Mouse (Mus musculus): ENCODE data around the gene Blvra. TPM values are rescaled to one million over a fixed set of nuclear protein-coding genes. Genes with fewer than 3 reads are reported as not detected.
A peak's percentile ranks its signal among the peaks of the same experiment; 100 is the strongest.

Gene Blvra
- polyA plus RNA-seq (2014; fragmentation: Nextera tagmentation; extraction: Ambion mirVana) = 39.9 and 45.5 TPM in 2 replicates

GRCm38 (mm10) chr2:127070435-127070841 lies at the start of gene Blvra:
Blvra (plus strand) TSS chr2:127070665.
- Histone ChIP-seq H3K9me3 (ENCODE audit: control insufficient read depth, low read length) (no peaks in the 10 kb centered on the region), H3K27me3 (ENCODE audit: control insufficient read depth, insufficient read depth, low read length) (no peaks in the 10 kb centered on the region), H3K4me2 (ENCODE audit: low read length) (peak within 1 kb of the TSS; percentile 75), H3K36me3 (ENCODE audit: control insufficient read depth, insufficient read depth, low read length) (peaks cover 16% of the 10 kb centered on the region), H3K9ac (ENCODE audit: low read length) (peak within 1 kb of the TSS; percentile 79), H3K27ac (replicated peaks in 1 of 2; ENCODE audit: control insufficient read depth in 1 of 2, insufficient read depth in 1 of 2, low read depth in 2 of 2, low read length in 2 of 2) (peak within 1 kb of the TSS; percentile 35 to 65), H3K4me3 (ENCODE audit: control insufficient read depth in 1 of 2, insufficient read depth in 1 of 2, low read depth in 1 of 2, low read length in 2 of 2) (peak within 1 kb of the TSS; percentile 61 to 62), H3K4me1 (ENCODE audit: control insufficient read depth in 2 of 2, insufficient read depth in 2 of 2, low read length in 2 of 2) (peaks cover 0 to 4% of the 10 kb centered on the region in 2 experiments; a peak in 1 of 4 replicates)
- under 1% methylated on average over 32 of the region's 32 CpGs for WGBS
- ATAC-seq (ENCODE audit: insufficient number of reproducible peaks, insufficient read depth, low FRiP score, low read depth) = peak; percentile 98

- Histone ChIP-seq H3K4me2 (ENCODE audit: low read length) (no peak overlapping the region), H3K9me3 (ENCODE audit: control insufficient read depth, low read length) (no peaks in the 10 kb centered on the region), H3K27ac (replicated peaks in 1 of 2; ENCODE audit: control insufficient read depth in 1 of 2, insufficient read depth in 1 of 2, low read depth in 2 of 2, low read length in 2 of 2) (no peak overlapping the region), H3K4me3 (ENCODE audit: control insufficient read depth in 1 of 2, insufficient read depth in 1 of 2, low read depth in 1 of 2, low read length in 2 of 2) (no peak overlapping the region), H3K27me3 (ENCODE audit: control insufficient read depth, insufficient read depth, low read length) (no peaks in the 10 kb centered on the region), H3K9ac (ENCODE audit: low read length) (no peak overlapping the region), H3K4me1 (ENCODE audit: control insufficient read depth in 2 of 2, insufficient read depth in 2 of 2, low read length in 2 of 2) (no peaks in the 10 kb centered on the region), H3K36me3 (ENCODE audit: control insufficient read depth, insufficient read depth, low read length) (peaks cover 57% of the 10 kb centered on the region)
- no peak for ATAC-seq (ENCODE audit: insufficient number of reproducible peaks, insufficient read depth, low FRiP score, low read depth)
- 93% methylated on average over 9 of the region's 9 CpGs for WGBS
Measured at GRCm38 (mm10) chr2:127035006-127035605, 35.4 kb upstream of the Blvra start.

GRCm38 (mm10) chr2:127037299-127037698 lies 33.2 kb upstream of the Blvra start:
- 79% methylated on average over 4 of the region's 4 CpGs for WGBS
- ATAC-seq (ENCODE audit: insufficient number of reproducible peaks, insufficient read depth, low FRiP score, low read depth) = no peak
- no peak overlapping the region for H3K9ac ChIP-seq (ENCODE audit: low read length)
- no peaks in the 10 kb centered on the region for H3K27me3 ChIP-seq (ENCODE audit: control insufficient read depth, insufficient read depth, low read length)
- no peak overlapping the region for H3K4me2 ChIP-seq (ENCODE audit: low read length)
- H3K9me3 ChIP-seq (ENCODE audit: control insufficient read depth, low read length) = no peaks in the 10 kb centered on the region
- no peak overlapping the region for H3K27ac ChIP-seq (replicated peaks in 1 of 2; ENCODE audit: control insufficient read depth in 1 of 2, insufficient read depth in 1 of 2, low read depth in 2 of 2, low read length in 2 of 2)
- peaks cover 53% of the 10 kb centered on the region for H3K36me3 ChIP-seq (ENCODE audit: control insufficient read depth, insufficient read depth, low read length)
- H3K4me3 ChIP-seq (ENCODE audit: control insufficient read depth in 1 of 2, insufficient read depth in 1 of 2, low read depth in 1 of 2, low read length in 2 of 2) = no peak overlapping the region
- no peaks in the 10 kb centered on the region for H3K4me1 ChIP-seq (ENCODE audit: control insufficient read depth in 2 of 2, insufficient read depth in 2 of 2, low read length in 2 of 2)

DNA sequence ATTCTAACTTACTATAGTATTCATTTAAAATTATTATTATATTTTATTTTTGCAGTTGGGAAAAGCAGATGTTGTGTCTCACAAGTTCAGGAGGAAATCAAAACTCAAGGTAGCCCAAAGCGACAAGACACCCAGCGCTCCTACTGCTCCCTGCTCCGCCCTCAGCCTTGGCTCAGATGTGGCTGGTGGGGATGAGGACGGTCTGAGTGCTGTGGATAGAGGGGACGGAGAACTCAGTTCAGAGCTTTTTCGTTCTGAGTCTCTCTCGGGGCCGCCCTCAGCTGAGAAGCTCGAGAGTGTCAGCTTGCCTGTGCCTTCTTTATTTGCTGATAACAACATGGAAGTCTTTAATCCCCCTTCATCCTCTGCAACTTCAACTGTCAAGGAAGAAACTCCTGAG lies 9.0 kb upstream of the Blvra start:
- Histone ChIP-seq H3K4me1 (ENCODE audit: control insufficient read depth in 2 of 2, insufficient read depth in 2 of 2, low read length in 2 of 2) (no peaks in the 10 kb centered on the region), H3K27ac (replicated peaks in 1 of 2; ENCODE audit: control insufficient read depth in 1 of 2, insufficient read depth in 1 of 2, low read depth in 2 of 2, low read length in 2 of 2) (no peak overlapping the region), H3K9me3 (ENCODE audit: control insufficient read depth, low read length) (no peaks in the 10 kb centered on the region), H3K9ac (ENCODE audit: low read length) (no peak overlapping the region), H3K4me3 (ENCODE audit: control insufficient read depth in 1 of 2, insufficient read depth in 1 of 2, low read depth in 1 of 2, low read length in 2 of 2) (no peak overlapping the region), H3K4me2 (ENCODE audit: low read length) (no peak overlapping the region), H3K36me3 (ENCODE audit: control insufficient read depth, insufficient read depth, low read length) (peaks cover 75% of the 10 kb centered on the region), H3K27me3 (ENCODE audit: control insufficient read depth, insufficient read depth, low read length) (no peaks in the 10 kb centered on the region)
- ATAC-seq (ENCODE audit: insufficient number of reproducible peaks, insufficient read depth, low FRiP score, low read depth) = no peak
- 89% methylated on average over 9 of the region's 9 CpGs for WGBS

GRCm38 (mm10) chr2:127068806-127069205 lies 1.7 kb upstream of the Blvra start:
- WGBS = 78% methylated on average over 7 of the region's 7 CpGs
- H3K27me3 ChIP-seq (ENCODE audit: control insufficient read depth, insufficient read depth, low read length) = no peaks in the 10 kb centered on the region
- H3K9me3 ChIP-seq (ENCODE audit: control insufficient read depth, low read length) = no peaks in the 10 kb centered on the region
- no peak overlapping the region for H3K9ac ChIP-seq (ENCODE audit: low read length)
- peaks cover 0 to 4% of the 10 kb centered on the region in 2 experiments; a peak in 1 of 4 replicates for H3K4me1 ChIP-seq (ENCODE audit: control insufficient read depth in 2 of 2, insufficient read depth in 2 of 2, low read length in 2 of 2)
- no peak overlapping the region for H3K4me2 ChIP-seq (ENCODE audit: low read length)
- no peak for ATAC-seq (ENCODE audit: insufficient number of reproducible peaks, insufficient read depth, low FRiP score, low read depth)
- H3K4me3 ChIP-seq (ENCODE audit: control insufficient read depth in 1 of 2, insufficient read depth in 1 of 2, low read depth in 1 of 2, low read length in 2 of 2) = no peak overlapping the region
- H3K27ac ChIP-seq (replicated peaks in 1 of 2; ENCODE audit: control insufficient read depth in 1 of 2, insufficient read depth in 1 of 2, low read depth in 2 of 2, low read length in 2 of 2) = no peak overlapping the region
- H3K36me3 ChIP-seq (ENCODE audit: control insufficient read depth, insufficient read depth, low read length) = peaks cover 24% of the 10 kb centered on the region

- Histone ChIP-seq H3K4me1 (ENCODE audit: control insufficient read depth in 2 of 2, insufficient read depth in 2 of 2, low read length in 2 of 2) (peaks cover 0 to 4% of the 10 kb centered on the region in 2 experiments; a peak in 1 of 4 replicates), H3K4me3 (ENCODE audit: control insufficient read depth in 1 of 2, insufficient read depth in 1 of 2, low read depth in 1 of 2, low read length in 2 of 2) (peak overlapping the region; percentile 61 to 62), H3K9me3 (ENCODE audit: control insufficient read depth, low read length) (no peaks in the 10 kb centered on the region), H3K4me2 (ENCODE audit: low read length) (peak overlapping the region; percentile 75), H3K27ac (replicated peaks in 1 of 2; ENCODE audit: control insufficient read depth in 1 of 2, insufficient read depth in 1 of 2, low read depth in 2 of 2, low read length in 2 of 2) (peak overlapping the region; percentile 35 to 65), H3K36me3 (ENCODE audit: control insufficient read depth, insufficient read depth, low read length) (peaks cover 17% of the 10 kb centered on the region), H3K9ac (ENCODE audit: low read length) (peak overlapping the region; percentile 72), H3K27me3 (ENCODE audit: control insufficient read depth, insufficient read depth, low read length) (no peaks in the 10 kb centered on the region)
- WGBS = 15% methylated on average over 11 of the region's 11 CpGs
- no peak for ATAC-seq (ENCODE audit: insufficient number of reproducible peaks, insufficient read depth, low FRiP score, low read depth)
Measured at GRCm38 (mm10) chr2:127069781-127070434, 557 bp upstream of the Blvra start.

GRCm38 (mm10) chr2:127070879-127071278 lies 414 bp downstream of the Blvra start:
- Histone ChIP-seq H3K4me3 (ENCODE audit: control insufficient read depth in 1 of 2, insufficient read depth in 1 of 2, low read depth in 1 of 2, low read length in 2 of 2) (peak overlapping the region; percentile 61 to 62), H3K4me1 (ENCODE audit: control insufficient read depth in 2 of 2, insufficient read depth in 2 of 2, low read length in 2 of 2) (peaks cover 0 to 4% of the 10 kb centered on the region in 2 experiments; a peak in 1 of 4 replicates), H3K36me3 (ENCODE audit: control insufficient read depth, insufficient read depth, low read length) (peaks cover 12% of the 10 kb centered on the region), H3K9me3 (ENCODE audit: control insufficient read depth, low read length) (no peaks in the 10 kb centered on the region), H3K27me3 (ENCODE audit: control insufficient read depth, insufficient read depth, low read length) (no peaks in the 10 kb centered on the region), H3K4me2 (ENCODE audit: low read length) (peak overlapping the region; percentile 75), H3K27ac (replicated peaks in 1 of 2; ENCODE audit: control insufficient read depth in 1 of 2, insufficient read depth in 1 of 2, low read depth in 2 of 2, low read length in 2 of 2) (peak overlapping the region; percentile 4 to 55; a peak in 2 of 4 replicates), H3K9ac (ENCODE audit: low read length) (peak overlapping the region; percentile 79)
- ATAC-seq (ENCODE audit: insufficient number of reproducible peaks, insufficient read depth, low FRiP score, low read depth) = peak; percentile 38; the same call in 1 of the 2 replicates
- 4% methylated on average over 9 of the region's 9 CpGs for WGBS
